Mouse (Mus musculus) embryonic facial prominence, embryonic 12.5 days (tissue): ENCODE measurements around the gene Pigs. TPM values are rescaled to one million over a fixed set of nuclear protein-coding genes. Genes with fewer than 3 reads are reported as not detected.
A peak's percentile ranks its signal among the peaks of the same experiment; 100 is the strongest.

Experiments
- ATAC-seq: fragments of 200-750 bp; cut with Nextera tagmentation; 2 replicates; pipeline ENCODE4 v1.8.0; 2017; ENCODE audit not compliant: insufficient number of reproducible peaks, insufficient read depth, low FRiP score, low TSS enrichment
- H3K27ac ChIP-seq: fragments of 300-500 bp; sonication (generic); 2 replicates; pipeline ENCODE4 v1.5.1; 2016; ENCODE audit warnings: mild to moderate bottlenecking
- H3K27me3 ChIP-seq: fragments of 300-500 bp; sonication (generic); 2 replicates; pipeline ENCODE4 v1.6.1; 2016; ENCODE audit warnings: mild to moderate bottlenecking, moderate library complexity
- H3K36me3 ChIP-seq: fragments of 300-500 bp; sonication (generic); 2 replicates; pipeline ENCODE4 v1.6.1; 2016; ENCODE audit warnings: mild to moderate bottlenecking
- H3K4me1 ChIP-seq: fragments of 300-500 bp; sonication (generic); 2 replicates; pipeline ENCODE4 v1.6.1; 2016
- H3K4me2 ChIP-seq: fragments of 300-500 bp; sonication (generic); replicated peaks from 2 replicates; pipeline ENCODE4 v1.6.1; 2016; ENCODE audit warnings: mild to moderate bottlenecking, moderate library complexity
- H3K4me3 ChIP-seq: fragments of 300-500 bp; sonication (generic); 2 replicates; pipeline ENCODE4 v1.5.1; 2016; ENCODE audit warnings: mild to moderate bottlenecking
- H3K9ac ChIP-seq: fragments of 300-500 bp; sonication (generic); 2 replicates; pipeline ENCODE4 v1.6.1; 2016; ENCODE audit warnings: mild to moderate bottlenecking, moderate library complexity
- H3K9me3 ChIP-seq: fragments of 300-500 bp; sonication (generic); 2 replicates; pipeline ENCODE4 v1.6.1; 2016; ENCODE audit warnings: mild to moderate bottlenecking, moderate library complexity
- WGBS: fragments of 180-500 bp; shearing (Covaris S2); methylation state at CpG from one replicate; pipeline ENCODE4 v1.1.7; 2016; 5-methylcytosine and 5-hydroxymethylcytosine counted together
- polyA plus RNA-seq: library from polyadenylated mRNA; unstranded; fragments of >200 nt; fragmentation: Nextera tagmentation; extraction: Ambion mirVana; gene quantifications from 2 replicates; pipeline ENCODE4 v1.2.1, GENCODE M21; 2016

Gene Pigs
- polyA plus RNA-seq, 1 experiment from 2014 or later: 74.3 TPM

DNA sequence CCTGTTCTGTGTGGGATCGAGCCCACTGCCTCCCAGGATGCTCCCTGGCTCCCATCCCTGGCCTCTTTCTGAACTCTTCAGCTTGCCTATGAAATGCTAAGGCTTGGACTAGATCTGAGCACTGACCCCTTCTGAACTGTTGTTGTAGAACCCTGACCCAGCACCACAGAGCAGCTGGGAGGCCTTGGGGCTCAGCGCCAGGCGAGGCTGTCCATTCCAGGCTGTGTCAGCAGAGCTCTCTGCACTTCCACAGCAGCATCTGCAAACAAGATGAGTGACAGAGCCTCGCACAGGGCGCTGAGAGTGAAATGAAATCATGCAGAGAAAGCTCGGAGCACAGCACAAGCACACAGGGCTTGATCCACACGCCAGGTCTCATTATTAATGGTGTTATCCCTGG is 44.4 kb downstream of the Pigs start:
- Histone ChIP-seq H3K27ac (no peak overlapping the region), H3K9ac (no peak overlapping the region), H3K4me1 (no peaks in the 10 kb centered on the region; the same call in none of the 2 replicates), H3K36me3 (no peaks in the 10 kb centered on the region), H3K9me3 (no peaks in the 10 kb centered on the region), H3K27me3 (no peaks in the 10 kb centered on the region), H3K4me3 (no peak overlapping the region), H3K4me2 (no peak overlapping the region)
- no peak for ATAC-seq
- 63% methylated on average over 7 of the region's 7 CpGs for WGBS

DNA sequence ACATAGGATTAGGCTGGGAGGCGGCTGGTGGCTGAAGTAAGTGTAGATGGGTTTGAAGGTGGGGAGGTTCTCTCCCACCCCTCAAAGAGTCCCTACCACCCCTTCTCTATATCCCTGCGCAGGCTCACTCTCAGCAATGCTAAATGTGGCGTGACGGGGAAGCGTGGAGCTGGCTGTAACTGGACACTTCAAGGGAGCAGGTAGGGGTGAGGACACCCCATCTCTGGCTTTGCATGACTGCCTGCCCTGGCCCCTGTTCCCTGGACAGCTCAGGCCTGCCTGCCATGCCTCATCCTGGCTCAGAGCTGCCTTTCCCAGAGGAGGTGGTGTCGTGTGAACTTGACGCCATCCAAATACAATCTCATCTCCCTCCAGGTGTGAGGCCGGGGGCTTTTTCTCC is 45.9 kb downstream of the Pigs start:
- H3K4me2 ChIP-seq: no peak overlapping the region
- H3K9ac ChIP-seq: peak overlapping the region; percentile 4; the same call in 1 of the 2 replicates
- WGBS: 60% methylated on average over 8 of the region's 8 CpGs
- H3K4me3 ChIP-seq: no peak overlapping the region
- H3K27me3 ChIP-seq: no peaks in the 10 kb centered on the region
- H3K9me3 ChIP-seq: no peaks in the 10 kb centered on the region
- no peak for ATAC-seq
- H3K27ac ChIP-seq: peak overlapping the region; percentile 26; the same call in 1 of the 2 replicates
- H3K4me1 ChIP-seq: no peaks in the 10 kb centered on the region; the same call in none of the 2 replicates
- H3K36me3 ChIP-seq: no peaks in the 10 kb centered on the region

DNA sequence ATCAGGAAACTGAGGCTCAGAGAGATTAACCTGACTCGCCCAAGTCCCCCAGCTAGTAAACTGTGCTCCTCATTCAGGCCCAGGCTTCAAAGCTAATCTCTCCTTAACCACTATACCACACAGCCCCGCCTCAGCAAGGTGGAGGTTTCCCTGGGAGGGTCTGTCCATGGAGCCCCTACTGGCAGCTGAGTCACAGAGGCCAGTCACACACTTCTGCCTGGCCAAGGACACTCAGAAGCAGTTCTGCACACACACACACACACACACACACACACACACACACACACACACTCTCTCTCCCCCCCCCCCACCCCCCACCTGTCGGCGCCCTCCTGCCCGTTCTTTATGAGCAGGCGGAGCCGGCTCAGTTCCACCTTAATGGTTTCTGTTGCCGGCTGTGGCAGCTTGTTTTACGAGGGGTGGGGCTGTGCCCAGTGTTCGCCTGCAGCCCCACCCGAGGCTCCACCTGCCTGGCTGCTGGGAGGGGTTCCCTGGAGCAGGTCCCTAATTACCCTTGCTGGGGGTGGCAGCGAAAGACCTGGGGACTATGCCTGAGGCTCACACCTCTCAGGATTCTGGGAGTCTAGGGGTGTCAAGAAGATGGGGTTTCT is 49.4 kb downstream of the Pigs start:
- no peaks in the 10 kb centered on the region for H3K36me3 ChIP-seq
- 47% methylated on average over 12 of the region's 12 CpGs for WGBS
- H3K9me3 ChIP-seq: no peaks in the 10 kb centered on the region
- H3K27me3 ChIP-seq: no peaks in the 10 kb centered on the region
- H3K4me3 ChIP-seq: no peak overlapping the region
- ATAC-seq: no peak
- peaks cover 3% of the 10 kb centered on the region for H3K4me1 ChIP-seq
- H3K27ac ChIP-seq: no peak overlapping the region
- H3K4me2 ChIP-seq: no peak overlapping the region
- no peak overlapping the region for H3K9ac ChIP-seq

DNA sequence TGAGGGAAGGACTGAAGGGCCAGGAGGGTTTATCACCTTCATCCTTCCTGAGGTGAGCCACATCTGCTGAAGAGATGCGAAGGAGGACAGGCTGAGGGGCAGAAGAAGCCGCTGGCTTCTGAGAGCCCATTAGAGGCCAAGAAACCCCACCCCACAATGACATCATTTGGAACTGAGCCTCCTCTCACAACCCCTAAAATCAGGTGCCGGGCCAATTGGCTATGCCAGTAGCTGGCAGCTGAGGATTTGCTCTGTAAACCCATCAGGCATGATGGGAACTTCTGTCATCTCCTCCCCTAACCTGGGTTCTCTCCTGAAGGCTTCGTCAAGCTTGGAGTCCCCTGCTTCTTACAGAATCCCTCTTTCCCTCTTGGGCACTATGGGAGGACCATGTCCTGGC is 52.1 kb downstream of the Pigs start:
- Histone ChIP-seq H3K27ac (no peak overlapping the region), H3K27me3 (no peaks in the 10 kb centered on the region), H3K4me1 (0 out of 2 replicates have a peak, but pooled peaks cover 6% of the 10 kb centered on the region), H3K9ac (no peak overlapping the region), H3K4me3 (no peak overlapping the region), H3K9me3 (no peaks in the 10 kb centered on the region), H3K36me3 (no peaks in the 10 kb centered on the region), H3K4me2 (no peak overlapping the region)
- 85% methylated on average over 4 of the region's 4 CpGs for WGBS
- ATAC-seq: no peak

DNA sequence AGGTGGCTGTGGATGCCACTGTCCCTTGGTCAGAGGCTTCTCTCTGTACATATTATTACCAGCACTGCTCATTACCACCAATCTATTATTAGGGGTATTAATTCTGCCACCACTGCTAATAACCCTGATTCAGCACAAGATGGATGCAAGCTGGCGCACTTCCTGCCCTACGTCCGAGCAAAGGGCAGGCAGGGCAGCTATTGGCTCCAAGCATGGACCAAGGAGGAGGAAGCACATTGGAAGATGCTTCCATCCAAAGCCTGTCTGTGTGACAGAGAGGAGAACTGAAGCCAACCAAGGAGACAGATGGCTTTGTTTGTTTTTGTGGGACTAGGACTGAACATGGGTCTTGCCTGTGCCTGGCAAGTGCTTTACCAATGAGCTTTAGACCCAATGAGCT is 52.8 kb downstream of the Pigs start:
- WGBS: 72% methylated on average over 3 of the region's 3 CpGs
- H3K4me2 ChIP-seq: no peak overlapping the region
- 0 out of 2 replicates have a peak, but pooled peaks cover 6% of the 10 kb centered on the region for H3K4me1 ChIP-seq
- H3K36me3 ChIP-seq: no peaks in the 10 kb centered on the region
- H3K9me3 ChIP-seq: no peaks in the 10 kb centered on the region
- no peak overlapping the region for H3K27ac ChIP-seq
- H3K9ac ChIP-seq: no peak overlapping the region
- no peak for ATAC-seq
- H3K4me3 ChIP-seq: no peak overlapping the region
- H3K27me3 ChIP-seq: no peaks in the 10 kb centered on the region

DNA sequence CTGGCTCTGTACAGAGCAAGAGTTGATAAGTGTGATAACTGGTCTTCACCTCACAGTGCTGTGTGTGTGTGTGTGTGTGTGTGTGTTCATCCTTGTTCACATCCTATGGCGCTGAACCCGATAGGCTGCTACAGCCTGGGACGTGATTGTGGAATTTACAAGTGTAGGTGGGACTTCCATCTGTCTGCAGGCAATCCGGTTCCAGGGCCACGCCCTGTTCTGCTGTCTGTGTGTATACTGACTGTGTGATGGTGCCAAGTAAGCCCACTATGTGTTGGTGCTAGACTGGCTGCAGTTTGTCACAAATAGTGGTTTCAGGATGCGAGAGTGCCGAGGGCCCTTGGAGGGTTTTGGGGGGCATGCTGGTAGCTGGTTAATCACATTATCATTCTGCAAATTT is 54.1 kb downstream of the Pigs start:
- whole genome bisulfite sequencing: 67% methylated on average over 7 of the region's 7 CpGs
- Histone ChIP-seq H3K4me1 (0 out of 2 replicates have a peak, but pooled peaks cover 6% of the 10 kb centered on the region), H3K27me3 (no peaks in the 10 kb centered on the region; the same call in 1 of the 2 replicates), H3K27ac (no peak overlapping the region), H3K4me3 (no peak overlapping the region), H3K4me2 (no peak overlapping the region), H3K36me3 (no peaks in the 10 kb centered on the region), H3K9me3 (no peaks in the 10 kb centered on the region), H3K9ac (no peak overlapping the region)
- no peak for ATAC-seq

DNA sequence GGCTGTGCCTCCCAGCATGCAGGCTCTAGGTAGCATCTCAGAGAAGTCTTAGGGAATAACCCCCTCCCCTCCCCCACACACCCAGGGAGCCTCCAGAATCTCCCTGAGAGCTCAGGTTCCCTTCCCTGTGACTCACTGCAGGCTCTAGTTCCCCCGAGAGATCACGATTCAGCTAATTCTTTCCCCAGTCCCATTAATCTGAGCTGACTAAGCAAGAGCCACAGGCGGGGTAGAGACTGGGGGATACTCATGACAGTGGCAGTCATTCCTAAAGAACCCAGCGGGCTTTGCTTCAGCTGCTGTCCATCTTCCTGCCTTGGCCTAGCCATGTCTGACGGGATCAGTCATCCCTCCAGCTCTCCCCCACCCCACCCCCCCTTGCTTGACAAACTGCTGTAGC is 54.5 kb downstream of the Pigs start:
- H3K9ac ChIP-seq: no peak overlapping the region
- 0 out of 2 replicates have a peak, but pooled peaks cover 6% of the 10 kb centered on the region for H3K4me1 ChIP-seq
- no peak overlapping the region for H3K4me3 ChIP-seq
- no peaks in the 10 kb centered on the region for H3K9me3 ChIP-seq
- H3K27ac ChIP-seq: no peak overlapping the region
- H3K27me3 ChIP-seq: no peaks in the 10 kb centered on the region; the same call in 1 of the 2 replicates
- WGBS: 19% methylated on average over 5 of the region's 5 CpGs
- no peaks in the 10 kb centered on the region for H3K36me3 ChIP-seq
- ATAC-seq: no peak
- H3K4me2 ChIP-seq: no peak overlapping the region

DNA sequence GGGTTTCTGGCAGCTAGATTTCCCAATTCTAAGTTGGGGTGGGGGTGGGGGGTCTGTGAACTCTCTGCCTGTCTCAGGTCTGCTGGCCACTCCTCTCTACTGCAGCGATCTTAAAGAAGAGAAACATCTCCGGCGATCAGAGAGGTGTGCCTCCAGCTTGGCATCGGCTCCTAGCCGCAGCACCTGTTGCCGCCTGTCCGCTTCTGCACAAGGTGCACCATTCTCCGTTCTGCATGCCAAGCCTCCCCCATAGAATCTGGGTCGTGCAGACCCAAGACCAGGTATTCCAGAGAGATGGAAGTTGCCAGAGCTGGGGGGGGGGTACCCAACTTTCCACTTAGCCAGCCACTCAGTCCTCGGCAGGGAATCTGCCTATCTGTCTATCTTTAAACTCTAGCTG is 57.6 kb downstream of the Pigs start:
- no peak for ATAC-seq

DNA sequence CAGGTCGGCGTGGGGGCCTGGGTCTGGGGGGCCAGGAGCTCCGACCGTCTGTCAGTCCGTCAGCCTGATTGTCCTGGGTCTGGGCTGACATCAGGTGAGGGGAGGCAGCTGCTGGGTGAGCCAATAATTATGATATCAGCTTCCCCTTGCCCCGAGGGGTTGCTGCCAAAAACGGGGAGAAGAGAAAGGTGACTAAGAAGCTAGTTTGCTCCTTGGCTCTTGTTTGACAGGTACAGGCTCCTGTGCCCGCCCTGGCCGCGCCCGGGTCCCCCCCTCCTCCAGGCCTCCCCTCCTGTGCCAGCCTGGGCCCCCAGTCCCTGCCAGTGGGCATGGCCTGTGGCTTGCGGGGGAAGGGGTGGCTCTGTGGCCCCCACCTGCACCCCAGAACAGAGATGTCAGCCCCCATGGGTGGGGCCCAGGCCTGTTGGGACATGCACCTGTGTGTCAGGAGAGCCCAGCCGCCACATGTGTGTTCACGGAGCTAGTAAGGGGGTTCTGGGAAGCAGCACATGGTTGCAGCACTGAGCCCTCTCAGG is 58.4 kb downstream of the Pigs start, which contains the start of gene Foxn1:
Gene Foxn1 (minus strand): TSS at position 51 of the 536 bp plus-strand sequence.
- no peak within 1 kb of the TSS for H3K4me2 ChIP-seq

More for the DNA sequence above, 57.6 kb downstream of the Pigs start:
- H3K4me1 ChIP-seq: 0 out of 2 replicates have a peak, but pooled peaks cover 6% of the 10 kb centered on the region
- WGBS: 79% methylated on average over 10 of the region's 10 CpGs
- no peak overlapping the region for H3K27ac ChIP-seq
- H3K36me3 ChIP-seq: no peaks in the 10 kb centered on the region
- no peak overlapping the region for H3K4me3 ChIP-seq
- no peaks in the 10 kb centered on the region; the same call in 1 of the 2 replicates for H3K27me3 ChIP-seq
- no peak overlapping the region for H3K4me2 ChIP-seq
- no peaks in the 10 kb centered on the region for H3K9me3 ChIP-seq
- no peak overlapping the region for H3K9ac ChIP-seq

More for the DNA sequence above, 58.4 kb downstream of the Pigs start, which contains the start of gene Foxn1:
- Histone ChIP-seq H3K36me3 (no peaks in the 10 kb centered on the region), H3K9ac (no peak within 1 kb of the TSS), H3K4me1 (0 out of 2 replicates have a peak, but pooled peaks cover 6% of the 10 kb centered on the region), H3K4me3 (no peak within 1 kb of the TSS), H3K27me3 (no peaks in the 10 kb centered on the region; the same call in 1 of the 2 replicates), H3K27ac (no peak within 1 kb of the TSS; the same call in 1 of the 2 replicates), H3K9me3 (no peaks in the 10 kb centered on the region)
- WGBS: 69% methylated on average over 14 of the region's 14 CpGs
- ATAC-seq: no peak

Other genes with a start within 250 kb of the Pigs start
- 33.7 and 35.9 TPM in 2 replicates for gene Eral1, start 248.0 kb upstream of the Pigs start, polyA plus RNA-seq
- 15.1 and 15.7 TPM in 2 replicates for gene Fam222b, start 233.8 kb upstream of the Pigs start, polyA plus RNA-seq
- 119 and 122 TPM in 2 replicates for gene Traf4, start 162.8 kb upstream of the Pigs start, polyA plus RNA-seq
- gene Nek8, start 151.7 kb upstream of the Pigs start, polyA plus RNA-seq: 17.5 and 18.9 TPM in 2 replicates
- gene Tlcd1, start 151.7 kb upstream of the Pigs start, polyA plus RNA-seq: 13.5 and 14.2 TPM in 2 replicates
- 1,221 and 1,230 TPM in 2 replicates for gene Rpl23a, start 144.8 kb upstream of the Pigs start, polyA plus RNA-seq
- 164 and 181 TPM in 2 replicates for gene Rab34, start 140.0 kb upstream of the Pigs start, polyA plus RNA-seq
- gene Proca1, start 135.0 kb upstream of the Pigs start, polyA plus RNA-seq: 2.9 TPM in 2 replicates
- 56.2 and 61.1 TPM in 2 replicates for gene Sdf2, start 82.7 kb upstream of the Pigs start, polyA plus RNA-seq
- gene Supt6, start 82.4 kb upstream of the Pigs start, polyA plus RNA-seq: 36.1 and 37.8 TPM in 2 replicates
- gene 2610507B11Rik, start 66.7 kb upstream of the Pigs start, polyA plus RNA-seq: 72.1 and 79.5 TPM in 2 replicates
- gene BC030499, start 37.6 kb upstream of the Pigs start, polyA plus RNA-seq: 0.32 and 0.52 TPM in 2 replicates
- gene Spag5, start 26.9 kb upstream of the Pigs start, polyA plus RNA-seq: 49.2 and 50.8 TPM in 2 replicates
- gene Aldoc, start 5.4 kb upstream of the Pigs start, polyA plus RNA-seq: 4.6 and 5.3 TPM in 2 replicates
- gene Unc119, start 15.1 kb downstream of the Pigs start, polyA plus RNA-seq: 93.2 and 99.5 TPM in 2 replicates
- 0.09 and 0.18 TPM in 2 replicates for gene Foxn1, start 58.1 kb downstream of the Pigs start, polyA plus RNA-seq
- not detected in 2 replicates for gene Slc13a2, start 93.8 kb downstream of the Pigs start, polyA plus RNA-seq
- 15.4 and 15.5 TPM in 2 replicates for gene Slc46a1, start 137.3 kb downstream of the Pigs start, polyA plus RNA-seq
- gene Sarm1, start 169.3 kb downstream of the Pigs start, polyA plus RNA-seq: 5.2 and 7.3 TPM in 2 replicates
- 11.8 and 13.2 TPM in 2 replicates for gene Vtn, start 170.7 kb downstream of the Pigs start, polyA plus RNA-seq
- not detected in 2 replicates for gene Sebox, start 175.0 kb downstream of the Pigs start, polyA plus RNA-seq
- 53.4 and 60.7 TPM in 2 replicates for gene Tmem199, start 183.8 kb downstream of the Pigs start, polyA plus RNA-seq
- 180 and 183 TPM in 2 replicates for gene Poldip2, start 183.8 kb downstream of the Pigs start, polyA plus RNA-seq
- gene Tnfaip1, start 207.9 kb downstream of the Pigs start, polyA plus RNA-seq: 78.2 and 82.2 TPM in 2 replicates
- 136 and 139 TPM in 2 replicates for gene Ift20, start 207.9 kb downstream of the Pigs start, polyA plus RNA-seq
- 55.9 and 56.0 TPM in 2 replicates for gene Tmem97, start 222.4 kb downstream of the Pigs start, polyA plus RNA-seq